Mouse (Mus musculus): ENCODE data around the gene Zc3h12a. TPM values are rescaled to one million over a fixed set of nuclear protein-coding genes. Genes with fewer than 3 reads are reported as not detected.

Zc3h12a gene
- total and polyA plus RNA-seq, 3 experiments = 2.1 to 13.4 (median 7.7) TPM

- Histone ChIP-seq H3K4me1 (ENCODE audit: control insufficient read depth in 1 of 2, insufficient read depth in 2 of 2) (peaks cover 55 to 96% of the 10 kb centered on the region in 2 experiments), H3K36me3 (replicated peaks in 1 of 2; ENCODE audit: control insufficient read depth in 1 of 2, insufficient read depth in 1 of 2, low read length in 1 of 2) (peaks cover 42 to 53% of the 10 kb centered on the region in 2 experiments), H3K79me2 (replicated peaks; ENCODE audit: control insufficient read depth, extremely low read depth, insufficient read depth, poor library complexity, severe bottlenecking) (peaks cover 21% of the 10 kb centered on the region), H3K4me2 (ENCODE audit: insufficient read depth, low read depth, poor library complexity, severe bottlenecking) (no peak overlapping the region), H3K27me3 (replicated peaks) (no peaks in the 10 kb centered on the region), H3K9me3 (replicated peaks; ENCODE audit: low read length) (no peaks in the 10 kb centered on the region), H3K9ac (ENCODE audit: insufficient read depth, low read depth) (no peak overlapping the region), H3K27ac (ENCODE audit: insufficient read depth, low read depth) (no peak overlapping the region), H3K4me3 (replicated peaks in 1 of 3; ENCODE audit: low read depth in 2 of 3, low read length in 2 of 3, poor library complexity in 1 of 3) (no peak overlapping the region)
- dilution Hi-C loops (cut with MboI; ENCODE audit: extremely low pct_ligation_motif_present, extremely low pct_unique_long_range_greater_than_20kb, low sequenced_read_pairs) = no loop called here
- TF ChIP-seq CHD1 (IDR thresholded peaks at IDR 0.05; ENCODE audit: low read depth, low read length) = no peak
- no peak for TF ChIP-seq MAFK (IDR thresholded peaks at IDR 0.05; ENCODE audit: insufficient replicate concordance, low read length)
- no peak for TF ChIP-seq NELFE (IDR thresholded peaks at IDR 0.05; ENCODE audit: low read depth, low read length)
- no peak for TF ChIP-seq MAX (IDR thresholded peaks at IDR 0.05; ENCODE audit: low read length)
- peak in 1 of 2 experiments; percentile 36; a peak in 2 of 4 replicates for TF ChIP-seq CTCF (conservative IDR thresholded peaks at IDR 0.05 in 1 of 2, IDR thresholded peaks at IDR 0.05 in 1 of 2; ENCODE audit: low read depth in 2 of 2, low read length in 2 of 2)
- TF ChIP-seq IRF4 (IDR thresholded peaks at IDR 0.05; ENCODE audit: low read depth, low read length) = no peak
- TF ChIP-seq E2F4 (IDR thresholded peaks at IDR 0.05; ENCODE audit: insufficient replicate concordance, low read depth, low read length) = no peak
- TF ChIP-seq TCF12 (IDR thresholded peaks at IDR 0.05; ENCODE audit: low read depth, low read length) = no peak
- no peak for DNase-seq (ENCODE audit: extremely low read depth)
- in situ Hi-C loops (cut with MboI; ENCODE audit: low pct_ligation_motif_present, low pct_unique_long_range_greater_than_20kb, low sequenced_read_pairs) = no loop called here
Measured at GRCm38 (mm10) chr4:125119070-125119469, 8.6 kb downstream of the Zc3h12a start.

GRCm38 (mm10) chr4:125117902-125118320, 9.7 kb downstream of the Zc3h12a start:
- Histone ChIP-seq H3K79me2 (replicated peaks; ENCODE audit: control insufficient read depth, extremely low read depth, insufficient read depth, poor library complexity, severe bottlenecking) (peaks cover 10% of the 10 kb centered on the region), H3K9me3 (replicated peaks; ENCODE audit: low read length) (no peaks in the 10 kb centered on the region), H3K9ac (ENCODE audit: insufficient read depth, low read depth) (no peak overlapping the region), H3K27ac (ENCODE audit: insufficient read depth, low read depth) (peak overlapping the region; percentile 86), H3K36me3 (replicated peaks in 1 of 2; ENCODE audit: control insufficient read depth in 1 of 2, insufficient read depth in 1 of 2, low read length in 1 of 2) (peaks cover 37 to 49% of the 10 kb centered on the region in 2 experiments), H3K27me3 (replicated peaks) (no peaks in the 10 kb centered on the region), H3K4me3 (replicated peaks in 1 of 3; ENCODE audit: low read depth in 2 of 3, low read length in 2 of 3, poor library complexity in 1 of 3) (no peak overlapping the region), H3K4me1 (ENCODE audit: control insufficient read depth in 1 of 2, insufficient read depth in 2 of 2) (peaks cover 45 to 87% of the 10 kb centered on the region in 2 experiments), H3K4me2 (ENCODE audit: insufficient read depth, low read depth, poor library complexity, severe bottlenecking) (no peak overlapping the region)
- DNase-seq (ENCODE audit: extremely low read depth) = peak; percentile 68
- in situ Hi-C loops (cut with MboI; ENCODE audit: low pct_ligation_motif_present, low pct_unique_long_range_greater_than_20kb, low sequenced_read_pairs) = no loop called here
- dilution Hi-C loops (cut with MboI; ENCODE audit: extremely low pct_ligation_motif_present, extremely low pct_unique_long_range_greater_than_20kb, low sequenced_read_pairs) = no loop called here
- TF ChIP-seq JUN (IDR thresholded peaks at IDR 0.05; ENCODE audit: insufficient read depth, low read depth, low read length) (no peak), POLR2AphosphoS2 (IDR thresholded peaks at IDR 0.05; ENCODE audit: low read depth, low read length) (peak; percentile 85), TCF12 (IDR thresholded peaks at IDR 0.05; ENCODE audit: low read depth, low read length) (peak; percentile 64), POLR2A (IDR thresholded peaks at IDR 0.05; ENCODE audit: low read depth, low read length) (0 out of 2 replicates have a peak, but pooled peaks have one; percentile 21), MAFK (IDR thresholded peaks at IDR 0.05; ENCODE audit: insufficient replicate concordance, low read length) (no peak), PAX5 (IDR thresholded peaks at IDR 0.05; ENCODE audit: low read length) (no peak), MAX (IDR thresholded peaks at IDR 0.05; ENCODE audit: low read length) (0 out of 2 replicates have a peak, but pooled peaks have one; percentile 13), SIN3A (IDR thresholded peaks at IDR 0.05; ENCODE audit: low read length) (no peak)

DNA sequence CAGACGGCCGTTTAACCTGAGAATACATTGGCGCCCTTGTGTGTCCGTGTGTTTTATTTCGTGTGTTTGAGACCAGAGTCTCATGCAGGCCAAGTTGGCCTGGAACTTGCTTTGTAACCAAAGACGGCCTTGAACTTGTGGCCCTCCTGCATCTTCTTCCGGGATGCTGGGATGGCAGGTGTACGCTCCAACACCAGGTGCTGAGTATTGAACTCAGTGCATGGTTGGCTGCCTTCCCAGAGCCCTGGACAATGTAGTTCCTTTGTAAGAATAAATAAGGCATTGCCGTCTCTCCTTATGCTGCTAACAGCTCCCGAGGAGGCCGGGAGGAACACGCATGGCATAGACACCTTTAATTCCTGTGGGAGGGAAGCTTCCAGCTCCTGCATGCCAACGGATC, 10.7 kb downstream of the Zc3h12a start:
- no peak overlapping the region for H3K4me3 ChIP-seq (replicated peaks in 1 of 3; ENCODE audit: low read depth in 2 of 3, low read length in 2 of 3, poor library complexity in 1 of 3)
- no peaks in the 10 kb centered on the region for H3K27me3 ChIP-seq (replicated peaks)
- H3K4me1 ChIP-seq (ENCODE audit: control insufficient read depth in 1 of 2, insufficient read depth in 2 of 2) = peaks cover 37 to 78% of the 10 kb centered on the region in 2 experiments
- H3K36me3 ChIP-seq (replicated peaks in 1 of 2; ENCODE audit: control insufficient read depth in 1 of 2, insufficient read depth in 1 of 2, low read length in 1 of 2) = peaks cover 33 to 50% of the 10 kb centered on the region in 2 experiments
- 0 out of 2 replicates have a peak, but pooled peaks cover 2% of the 10 kb centered on the region for H3K79me2 ChIP-seq (replicated peaks; ENCODE audit: control insufficient read depth, extremely low read depth, insufficient read depth, poor library complexity, severe bottlenecking)
- dilution Hi-C loops (cut with MboI; ENCODE audit: extremely low pct_ligation_motif_present, extremely low pct_unique_long_range_greater_than_20kb, low sequenced_read_pairs) (no loop called here), in situ Hi-C loops (cut with MboI; ENCODE audit: low pct_ligation_motif_present, low pct_unique_long_range_greater_than_20kb, low sequenced_read_pairs) (no loop called here)
- no peak for DNase-seq (ENCODE audit: extremely low read depth)
- peak overlapping the region; percentile 86 for H3K27ac ChIP-seq (ENCODE audit: insufficient read depth, low read depth)
- H3K9ac ChIP-seq (ENCODE audit: insufficient read depth, low read depth) = no peak overlapping the region
- H3K4me2 ChIP-seq (ENCODE audit: insufficient read depth, low read depth, poor library complexity, severe bottlenecking) = 0 out of 2 replicates have a peak overlapping the region, but pooled peaks have one; percentile 7
- TF ChIP-seq EP300 (IDR thresholded peaks at IDR 0.05; ENCODE audit: low read length) (no peak), JUND (conservative IDR thresholded peaks at IDR 0.05; ENCODE audit: low read depth, low read length) (no peak), TCF12 (IDR thresholded peaks at IDR 0.05; ENCODE audit: low read depth, low read length) (no peak), KAT2A (IDR thresholded peaks at IDR 0.05; ENCODE audit: insufficient replicate concordance, low read length) (no peak), RCOR1 (conservative IDR thresholded peaks at IDR 0.05; ENCODE audit: low read depth, low read length) (no peak), PAX5 (IDR thresholded peaks at IDR 0.05; ENCODE audit: low read length) (no peak), ELF1 (IDR thresholded peaks at IDR 0.05; ENCODE audit: low read depth, low read length) (no peak; the same call in 1 of the 2 replicates), BHLHE40 (IDR thresholded peaks at IDR 0.05; ENCODE audit: low read depth, low read length) (0 out of 2 replicates have a peak, but pooled peaks have one; percentile 7)
- no peaks in the 10 kb centered on the region for H3K9me3 ChIP-seq (replicated peaks; ENCODE audit: low read length)
